Mouse (Mus musculus): Measurements from ENCODE around the gene Dhx38.

DNA sequence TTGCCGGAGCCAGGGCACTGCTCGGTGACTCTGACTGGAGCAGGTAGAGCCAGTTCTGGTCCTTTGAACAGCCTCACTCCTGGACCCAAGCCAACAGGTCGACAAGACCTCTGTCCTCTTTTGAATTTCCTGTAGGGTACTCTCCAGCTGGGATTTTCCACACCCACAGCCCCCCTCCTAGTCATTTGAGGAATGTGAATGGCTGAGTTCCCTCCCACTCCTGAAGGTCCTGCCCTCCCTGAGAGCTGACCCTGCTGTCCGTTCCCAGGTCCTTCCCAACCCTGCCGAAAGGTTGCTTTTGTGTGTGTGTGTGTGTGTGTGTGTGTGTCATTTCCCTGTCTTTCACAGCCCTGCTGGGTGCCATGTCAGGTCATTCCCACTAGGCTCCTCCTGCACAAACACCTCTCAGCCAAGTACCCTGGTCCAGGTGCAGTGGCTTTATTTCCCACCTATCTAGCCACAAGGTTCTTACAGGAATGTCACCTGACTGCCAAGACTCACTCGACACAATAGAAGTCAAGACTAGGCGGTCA is 21.4 kb upstream of the Dhx38 start:
- no peak for TF ChIP-seq CTCF (IDR thresholded peaks at IDR 0.05; ENCODE audit: extremely low read depth, insufficient read length, insufficient replicate concordance, low read depth, low read length)
- no peak for TF ChIP-seq POLR2A (IDR thresholded peaks at IDR 0.05; ENCODE audit: low read depth, low read length)
